Mouse (Mus musculus): ENCODE measurements around the gene Hexim2. TPM values are rescaled to one million over a fixed set of nuclear protein-coding genes. Genes with fewer than 3 reads are reported as not detected.

Gene Hexim2
- total RNA-seq, 2 experiments from 2014 or later: 14.0 to 14.1 TPM

DNA sequence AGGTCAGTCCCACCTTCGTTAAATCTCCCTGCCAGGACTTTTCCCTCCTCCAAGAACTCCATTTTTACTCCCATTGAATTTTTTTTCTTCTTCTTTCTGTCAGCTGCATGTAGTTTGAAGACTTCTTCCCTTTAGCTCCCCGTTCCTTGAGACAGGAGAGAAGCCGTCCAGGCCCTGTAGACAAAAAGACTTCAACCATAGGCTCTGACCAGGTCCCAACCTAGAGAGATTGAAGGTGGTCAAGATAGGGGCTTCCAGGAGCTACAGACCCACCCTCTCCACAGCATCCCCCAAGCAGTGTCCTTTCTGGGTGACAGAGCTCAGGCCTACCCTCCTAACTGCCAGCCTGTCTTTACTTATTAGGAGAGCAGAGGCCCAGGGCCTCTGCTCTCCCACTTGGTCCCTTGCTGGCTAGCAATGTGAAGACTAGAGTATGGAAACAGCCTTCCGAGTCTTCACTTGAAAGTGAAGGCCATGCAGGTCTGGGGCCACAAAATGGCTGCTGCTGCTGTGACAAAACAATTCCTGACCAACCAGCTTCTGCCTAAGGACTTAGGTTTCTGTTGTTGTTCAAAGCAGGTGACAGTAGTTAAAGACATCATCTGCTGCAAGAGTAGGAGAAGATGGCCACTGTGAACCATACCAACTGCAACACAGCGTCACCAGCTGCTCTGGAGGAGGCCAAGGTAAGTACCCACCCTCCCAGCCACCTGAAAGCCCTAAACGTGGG is 1.4 kb downstream of the Hexim2 start:
- intact Hi-C loops (cut with DNase I): loop anchor here (1.0 kb wide), 1 partner anchor 31 kb away; no protein-coding TSS in a partner anchor
- Histone ChIP-seq H3K27ac (peak overlapping the region; percentile 98), H3K4me3 (peak overlapping the region; percentile 42)
- TF ChIP-seq CTCF (IDR thresholded peaks at IDR 0.05): no peak
- no peak for DNase-seq (ENCODE audit: extremely low spot score in 1 of 2, low spot score in 2 of 2)

DNA sequence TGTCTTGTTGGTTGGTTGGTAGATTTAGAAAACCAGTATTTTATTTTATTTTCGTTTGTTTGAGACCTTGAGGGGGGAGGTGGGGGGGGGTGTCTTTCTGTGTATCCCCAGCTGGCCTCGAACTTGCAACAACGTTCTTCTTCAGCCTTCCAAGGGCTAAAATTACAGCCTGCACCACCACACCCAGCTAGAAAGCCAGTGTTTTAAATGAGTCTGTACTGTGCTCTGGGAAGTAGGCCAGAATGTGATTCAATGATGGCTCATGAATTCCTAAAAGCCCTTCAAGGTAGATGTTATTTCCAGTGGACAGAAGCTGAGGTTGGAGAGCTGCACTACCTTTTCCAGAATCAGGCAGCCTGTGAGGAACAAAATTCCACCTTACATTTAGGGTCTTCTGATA is 2.0 kb downstream of the Hexim2 start:
- TF ChIP-seq CTCF (IDR thresholded peaks at IDR 0.05): no peak
- Histone ChIP-seq H3K27ac (peak overlapping the region; percentile 98), H3K4me3 (no peak overlapping the region)
- intact Hi-C loops (cut with DNase I): no loop called here
- DNase-seq (ENCODE audit: extremely low spot score in 1 of 2, low spot score in 2 of 2): no peak

DNA sequence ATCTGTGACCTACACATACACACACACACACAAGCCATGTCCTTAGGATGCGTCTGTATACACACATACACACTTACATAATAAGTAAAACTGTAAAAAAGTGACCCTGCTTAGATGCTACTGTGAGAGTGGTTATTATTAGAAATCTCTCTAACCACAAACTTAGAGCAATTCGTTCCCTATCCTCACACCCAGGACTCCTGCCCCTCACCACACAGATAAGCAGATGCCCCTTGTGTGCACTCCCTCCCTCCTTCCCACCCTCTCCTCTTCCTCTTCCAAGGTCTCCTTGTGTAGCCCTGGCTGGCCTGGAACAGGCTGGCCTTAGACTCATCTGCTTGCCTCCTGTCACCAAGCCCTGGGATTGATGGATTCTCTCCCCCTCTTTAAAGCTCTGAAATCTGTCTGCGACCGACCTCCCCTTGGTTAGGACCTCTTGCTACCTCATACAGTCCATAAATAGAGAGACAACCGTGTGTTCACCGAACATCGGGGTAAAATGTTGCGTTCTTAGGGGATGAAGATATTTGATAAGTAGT is 3.9 kb downstream of the Hexim2 start:
- DNase-seq (ENCODE audit: extremely low spot score in 1 of 2, low spot score in 2 of 2): no peak
- peak overlapping the region; percentile 0 for H3K27ac ChIP-seq
- no peak overlapping the region for H3K4me3 ChIP-seq
- no peak for TF ChIP-seq CTCF (IDR thresholded peaks at IDR 0.05)
- intact Hi-C loops (cut with DNase I): no loop called here

DNA sequence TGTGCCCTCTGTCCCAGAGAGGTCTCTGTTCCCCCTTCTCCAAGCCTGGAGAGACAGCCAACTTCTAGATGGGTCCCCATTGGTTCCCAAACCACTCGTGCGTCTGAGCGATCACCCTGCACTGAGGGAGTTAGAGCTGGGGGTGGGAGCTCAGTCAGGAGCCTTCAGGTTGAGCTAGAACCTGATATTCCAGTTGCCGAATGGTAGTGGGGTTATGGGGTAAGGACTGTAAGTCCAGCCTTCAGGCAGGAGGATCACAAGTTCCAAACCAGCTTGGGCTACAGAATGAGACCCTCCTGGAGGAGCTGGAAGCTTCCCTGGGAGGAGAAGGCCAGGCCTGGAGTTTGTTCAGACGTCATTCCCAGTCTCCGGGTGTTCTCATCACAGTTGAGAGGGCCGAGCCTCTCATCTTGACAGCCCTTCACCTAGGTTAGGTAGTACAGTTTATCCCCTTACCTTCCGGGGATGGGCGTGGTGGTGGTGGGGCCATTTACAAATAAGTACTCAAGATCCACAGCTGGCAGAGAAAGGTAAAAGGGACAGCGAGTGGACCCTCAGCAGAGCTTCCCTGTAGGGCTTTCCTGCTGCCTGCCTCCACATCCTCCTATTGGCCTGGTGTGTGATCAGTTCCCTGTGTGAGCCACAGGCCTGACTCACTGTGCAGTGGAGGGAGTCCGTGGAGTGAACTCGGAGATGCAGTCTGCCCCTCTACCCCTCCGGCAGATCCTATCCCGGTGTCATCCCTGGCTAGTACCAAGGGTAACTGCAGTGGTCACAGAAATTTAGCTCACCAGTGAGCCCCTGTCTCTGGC is 7.9 kb downstream of the Hexim2 start:
- no peak for TF ChIP-seq CTCF (IDR thresholded peaks at IDR 0.05)
- Histone ChIP-seq H3K4me3 (no peak overlapping the region), H3K27ac (peak overlapping the region; percentile 73)
- intact Hi-C loops (cut with DNase I): no loop called here
- no peak for DNase-seq (ENCODE audit: extremely low spot score in 1 of 2, low spot score in 2 of 2)

DNA sequence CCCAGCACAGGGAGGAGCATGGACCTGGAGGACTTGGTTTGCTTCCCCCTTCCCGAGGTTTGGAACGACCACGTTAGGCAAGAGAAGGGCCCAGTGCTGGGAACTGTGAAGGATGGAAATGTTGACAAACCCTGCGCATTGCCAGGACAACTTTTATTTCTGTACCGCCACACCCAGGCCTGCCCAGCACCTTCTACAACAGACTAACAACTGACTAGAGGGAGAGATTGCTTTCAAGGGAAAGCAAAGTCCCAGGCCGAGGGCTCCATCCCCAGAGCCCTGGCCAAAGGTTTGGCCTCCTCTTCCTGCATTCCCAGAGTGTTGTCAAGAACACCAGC is 8.5 kb downstream of the Hexim2 start:
- intact Hi-C loops (cut with DNase I): no loop called here
- no peak for TF ChIP-seq CTCF (IDR thresholded peaks at IDR 0.05)
- no peak overlapping the region for H3K4me3 ChIP-seq
- H3K27ac ChIP-seq: peak overlapping the region; percentile 73
- no peak for DNase-seq (ENCODE audit: extremely low spot score in 1 of 2, low spot score in 2 of 2)

DNA sequence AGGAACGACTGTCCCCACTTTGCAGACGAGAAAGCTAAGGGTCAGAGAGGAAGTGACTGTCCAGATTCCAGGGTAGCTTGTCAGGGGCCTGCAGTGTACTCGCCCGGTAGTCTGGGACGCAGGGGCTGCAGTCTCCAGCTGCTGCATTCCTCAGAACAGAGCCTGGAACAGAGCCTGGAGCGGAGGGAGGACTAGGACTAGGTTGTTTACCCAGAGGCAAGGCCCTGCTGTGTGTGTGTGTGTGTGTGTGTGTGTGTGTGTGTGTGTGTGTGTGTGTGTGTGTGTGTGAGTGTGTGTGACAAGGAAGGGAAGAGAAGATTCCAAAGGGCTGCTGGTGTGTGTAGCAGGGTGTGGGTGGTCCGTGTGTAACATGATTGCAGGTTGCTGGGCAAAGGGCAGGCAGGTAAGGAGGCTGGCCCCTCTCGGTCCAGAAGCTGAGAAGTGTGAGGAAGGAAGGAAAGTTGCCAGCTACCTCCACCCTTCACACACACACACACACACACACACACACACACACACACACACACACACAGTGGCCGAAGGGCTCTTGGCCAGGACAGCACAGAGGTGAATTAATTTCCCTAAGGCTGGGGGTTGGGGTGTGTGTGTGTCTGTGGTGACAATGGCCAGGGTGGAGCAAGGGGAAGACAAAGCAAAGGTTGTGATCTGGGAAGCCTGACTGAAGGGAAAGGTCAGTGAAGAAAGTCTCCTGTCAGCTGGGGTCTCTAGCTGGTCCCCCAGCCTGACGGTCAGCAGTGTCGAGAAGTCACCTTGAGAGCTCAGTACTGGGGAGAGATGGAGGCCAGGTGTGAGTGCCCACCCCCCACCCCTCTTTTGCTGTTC is 9.1 kb downstream of the Hexim2 start:
- intact Hi-C loops (cut with DNase I): no loop called here
- H3K27ac ChIP-seq: peak overlapping the region; percentile 86
- H3K4me3 ChIP-seq: no peak overlapping the region
- peak in 1 of 2 experiments; percentile 36 for DNase-seq (ENCODE audit: extremely low spot score in 1 of 2, low spot score in 2 of 2)
- TF ChIP-seq CTCF (IDR thresholded peaks at IDR 0.05): no peak

DNA sequence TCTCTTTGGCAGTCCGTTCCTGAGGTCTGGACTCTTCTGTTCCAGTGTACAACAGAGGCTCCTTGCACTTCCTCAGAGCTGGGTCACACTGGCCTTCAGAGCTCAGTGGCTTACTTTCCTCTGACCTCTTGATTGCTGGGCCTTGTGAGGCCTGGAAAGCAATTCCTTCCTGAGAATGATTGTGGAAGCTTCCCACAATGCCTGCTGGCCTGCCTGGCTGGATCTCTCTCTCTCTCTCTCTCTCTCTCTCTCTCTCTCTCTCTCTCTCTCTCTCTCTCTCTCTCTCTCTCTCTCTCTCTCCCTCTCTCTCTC is 9.7 kb downstream of the Hexim2 start:
- no peak for TF ChIP-seq CTCF (IDR thresholded peaks at IDR 0.05)
- no peak for DNase-seq (ENCODE audit: extremely low spot score in 1 of 2, low spot score in 2 of 2)
- H3K4me3 ChIP-seq: no peak overlapping the region
- intact Hi-C loops (cut with DNase I): no loop called here
- H3K27ac ChIP-seq: peak overlapping the region; percentile 86

DNA sequence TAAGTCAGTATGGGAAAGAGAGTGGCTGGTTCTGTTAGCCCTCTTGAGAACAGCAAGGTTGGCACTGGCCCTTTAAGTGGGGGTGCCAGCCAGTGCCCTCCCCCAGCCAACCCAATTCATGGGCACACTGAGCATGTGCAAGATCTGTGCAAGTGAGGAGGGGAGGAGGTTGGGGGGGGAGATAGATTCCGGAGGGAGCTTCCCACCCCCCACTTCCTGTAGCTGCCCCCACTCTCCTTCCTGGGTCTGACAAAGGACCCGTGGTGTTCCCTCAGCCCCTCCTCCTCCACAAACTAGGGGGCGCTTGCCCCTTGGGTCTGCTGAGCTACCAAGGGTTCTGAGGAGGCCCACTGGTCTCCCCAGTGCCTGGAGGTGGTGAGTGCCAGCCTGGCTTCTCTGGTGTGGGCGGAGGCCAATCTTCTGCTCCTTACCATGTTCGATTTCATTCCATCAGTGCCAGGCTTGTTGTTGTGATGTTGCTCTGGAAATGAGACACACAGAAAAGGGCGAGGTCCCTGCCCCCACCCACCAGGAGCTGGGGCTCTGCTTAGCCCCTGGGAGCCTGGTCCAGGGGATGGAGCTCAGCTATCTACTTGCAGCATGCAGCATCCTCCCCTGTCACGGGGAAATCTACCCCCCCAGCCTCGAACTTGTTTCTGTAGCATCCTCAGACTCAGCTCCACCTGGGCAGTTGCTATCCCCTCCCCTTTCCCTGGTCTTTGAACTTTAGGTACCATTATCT is 10.4 kb downstream of the Hexim2 start:
- no peak; the same call in 1 of the 2 replicates for TF ChIP-seq CTCF (IDR thresholded peaks at IDR 0.05)
- intact Hi-C loops (cut with DNase I): no loop called here
- peak; percentile 82 to 87 for DNase-seq (ENCODE audit: extremely low spot score in 1 of 2, low spot score in 2 of 2)

DNA sequence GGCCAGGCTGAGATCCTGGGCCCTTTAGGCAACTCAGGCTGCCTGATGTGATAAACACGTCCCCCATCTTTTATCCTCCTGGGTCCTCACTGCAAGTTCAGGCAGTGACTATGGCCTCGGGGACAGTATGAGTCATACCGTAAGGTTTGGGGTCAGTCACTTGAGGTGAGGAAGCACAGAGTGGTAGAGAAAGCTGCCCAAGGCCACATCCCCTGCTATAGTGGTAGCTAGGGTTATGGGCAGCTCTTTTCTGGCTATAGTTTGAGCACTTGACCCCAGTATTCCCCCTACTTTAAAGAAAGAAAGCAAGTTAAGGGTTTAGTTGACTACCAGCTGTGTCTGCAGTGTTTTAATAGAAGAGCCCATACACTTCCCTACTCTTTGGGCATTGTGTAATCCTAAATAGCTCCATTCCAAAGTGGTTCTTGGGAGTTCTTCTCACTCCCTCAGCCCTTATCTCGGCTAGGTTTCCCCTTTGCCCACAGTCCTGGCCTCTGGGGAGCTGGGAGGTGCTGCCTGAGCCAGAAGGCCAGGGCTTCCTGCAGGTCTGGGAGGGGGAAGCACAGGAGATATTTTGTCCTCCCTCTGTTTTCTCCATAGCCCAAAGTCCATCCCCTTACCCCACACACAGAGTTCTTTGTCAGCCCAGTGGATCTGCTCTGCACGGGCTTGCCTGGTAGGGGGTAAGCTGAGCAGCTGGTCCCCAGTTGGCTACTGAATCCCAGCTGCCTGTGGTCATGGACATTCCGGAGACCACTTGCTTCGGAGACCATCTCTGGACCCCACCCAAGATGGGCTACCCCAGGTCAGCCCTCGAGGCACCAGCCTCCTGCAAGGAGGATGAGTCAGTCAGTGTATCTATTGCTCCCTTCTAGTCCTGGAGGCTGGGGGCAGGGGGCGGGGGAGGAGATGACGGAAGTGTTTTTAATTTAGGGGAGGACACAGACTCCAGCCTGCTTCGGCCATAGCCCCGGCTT is 12.4 kb downstream of the Hexim2 start:
- no peak overlapping the region for H3K27ac ChIP-seq
- TF ChIP-seq CTCF (IDR thresholded peaks at IDR 0.05): no peak
- DNase-seq (ENCODE audit: extremely low spot score in 1 of 2, low spot score in 2 of 2): no peak
- intact Hi-C loops (cut with DNase I): no loop called here
- no peak overlapping the region for H3K4me3 ChIP-seq

More for the DNA sequence above, 10.4 kb downstream of the Hexim2 start:
- H3K27ac ChIP-seq: peak overlapping the region; percentile 98
- H3K4me3 ChIP-seq: peak overlapping the region; percentile 44

DNA sequence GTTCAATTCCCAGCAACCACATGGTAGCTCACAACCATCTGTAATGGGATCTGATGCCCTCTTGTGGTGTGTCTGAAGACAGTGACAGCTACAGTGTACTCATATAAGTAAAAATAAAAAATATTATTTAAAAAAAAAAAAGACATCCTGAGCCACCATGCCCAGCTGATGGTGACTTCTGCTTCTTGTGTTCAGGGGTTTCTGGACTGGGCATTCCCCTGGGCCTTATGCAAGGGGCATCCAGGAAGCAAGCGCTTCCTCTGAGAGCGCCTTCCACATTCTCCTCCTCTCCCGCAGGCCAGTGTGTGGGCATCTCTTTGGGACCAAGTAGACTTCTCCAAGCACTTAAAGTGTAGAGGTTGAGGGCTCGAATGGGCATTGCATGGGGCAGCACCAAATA is 14.2 kb downstream of the Hexim2 start:
- no peak for DNase-seq (ENCODE audit: extremely low spot score in 1 of 2, low spot score in 2 of 2)
- H3K4me3 ChIP-seq: no peak overlapping the region
- TF ChIP-seq CTCF (IDR thresholded peaks at IDR 0.05): no peak; the same call in 1 of the 2 replicates
- intact Hi-C loops (cut with DNase I): no loop called here
- no peak overlapping the region for H3K27ac ChIP-seq

All from left cerebral cortex, adult 2 months (tissue).